Mouse (Mus musculus): ENCODE results near the gene Josd1. TPM values are rescaled to one million over a fixed set of nuclear protein-coding genes. Genes with fewer than 3 reads are reported as not detected.
A peak's percentile ranks its signal among the peaks of the same experiment; 100 is the strongest.
"Not testable (repeated sequence)": the region's sequence is repeated elsewhere in the genome, so short reads cannot be mapped to it uniquely, and the experiment has no call there.

The Josd1 gene
- polyA plus RNA-seq, 1 experiment from 2014 or later = 23.2 TPM

DNA sequence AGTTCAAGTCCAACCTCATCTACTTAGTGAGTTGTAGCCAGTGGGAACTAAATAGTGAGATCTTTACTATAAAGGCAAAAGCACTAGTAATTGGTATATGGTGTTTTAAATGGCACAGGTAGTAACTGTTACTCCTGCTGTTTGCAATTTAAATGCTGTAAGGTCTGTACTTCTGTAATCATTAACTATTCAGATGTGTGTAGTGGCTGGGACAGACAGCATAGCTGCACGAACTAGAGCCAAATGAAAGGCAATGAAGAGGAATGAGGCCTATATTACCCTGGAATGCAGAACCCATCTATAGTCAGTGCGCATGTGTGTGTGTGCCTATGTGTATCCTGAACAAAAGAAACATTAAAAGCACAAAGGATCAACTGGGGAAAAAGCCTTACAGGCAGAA, 9.8 kb downstream of the Josd1 start:
- no peak overlapping the region for H3K27ac ChIP-seq (replicated peaks)
- peaks cover 18% of the 10 kb centered on the region for H3K4me1 ChIP-seq (replicated peaks)
- H3K4me2 ChIP-seq = no peak overlapping the region
- H3K9me3 ChIP-seq = no peaks in the 10 kb centered on the region
- no peaks in the 10 kb centered on the region for H3K27me3 ChIP-seq
- H3K36me3 ChIP-seq = peaks cover 30% of the 10 kb centered on the region
- WGBS = 88% methylated on average over 2 of the region's 2 CpGs
- H3K9ac ChIP-seq = no peak overlapping the region
- ATAC-seq (ENCODE audit: low FRiP score, low read depth) = no peak
- H3K4me3 ChIP-seq = no peak overlapping the region

DNA sequence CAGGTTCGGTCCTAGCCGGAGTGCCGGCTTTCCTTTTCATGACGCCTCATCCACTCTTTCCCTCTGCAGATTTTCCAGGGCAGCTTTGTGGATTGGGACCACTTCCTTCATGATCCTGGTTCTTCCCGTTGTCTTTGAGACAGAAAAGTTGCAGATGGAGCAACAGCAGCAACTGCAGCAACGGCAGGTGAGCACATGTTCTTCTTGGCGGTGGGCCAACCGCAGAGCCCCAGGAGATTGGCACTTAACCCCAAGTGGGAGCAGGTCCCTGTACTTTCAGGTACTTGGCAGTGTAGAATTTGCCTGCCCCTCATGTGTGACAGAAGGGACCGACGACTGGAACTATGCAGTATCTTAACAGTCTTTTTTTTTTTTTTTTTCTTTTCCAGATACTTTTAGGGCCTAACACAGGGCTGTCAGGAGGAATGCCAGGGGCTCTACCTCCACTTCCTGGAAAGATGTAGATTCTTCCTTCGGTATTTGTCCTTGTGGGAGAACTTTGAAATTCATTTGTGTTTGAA, 15.8 kb downstream of the Josd1 start:
- not testable (repeated sequence) for H3K9me3 ChIP-seq; H3K27ac ChIP-seq (replicated peaks); H3K9ac ChIP-seq; H3K27me3 ChIP-seq; ATAC-seq (ENCODE audit: low FRiP score, low read depth); H3K4me1 ChIP-seq (replicated peaks)
- WGBS = 84% methylated on average over 11 of the region's 11 CpGs
- H3K4me2 ChIP-seq = peak overlapping the region; percentile 83
- peak overlapping the region; percentile 96 for H3K4me3 ChIP-seq
- peaks cover 40% of the 10 kb centered on the region for H3K36me3 ChIP-seq

- under 1% methylated on average over 31 of the region's 37 CpGs for WGBS
- peaks cover 46% of the 10 kb centered on the region for H3K36me3 ChIP-seq
- H3K27ac ChIP-seq (replicated peaks) = peak overlapping the region; percentile 70
Measured at GRCm38 (mm10) chr15:79670972-79671299, 16.8 kb downstream of the Josd1 start.

GRCm38 (mm10) chr15:79670249-79670971, 17.3 kb downstream of the Josd1 start, which contains the start of gene Tomm22:
TSS of gene Tomm22 (plus strand) at chr15:79670861.
- 19% methylated on average over 33 of the region's 33 CpGs for WGBS
- Histone ChIP-seq H3K4me2 (peak within 1 kb of the TSS; percentile 83), H3K27me3 (no peaks in the 10 kb centered on the region), H3K9me3 (no peaks in the 10 kb centered on the region), H3K4me3 (peak within 1 kb of the TSS; percentile 96), H3K36me3 (peaks cover 48% of the 10 kb centered on the region), H3K4me1 (replicated peaks) (peaks cover 7% of the 10 kb centered on the region), H3K9ac (peak within 1 kb of the TSS; percentile 80), H3K27ac (replicated peaks) (peak within 1 kb of the TSS; percentile 70)
- ATAC-seq (ENCODE audit: low FRiP score, low read depth) = peak; percentile 96

More at GRCm38 (mm10) chr15:79670972-79671299, 16.8 kb downstream of the Josd1 start:
- H3K4me2 ChIP-seq = peak overlapping the region; percentile 83
- no peaks in the 10 kb centered on the region for H3K9me3 ChIP-seq
- ATAC-seq (ENCODE audit: low FRiP score, low read depth) = peak; percentile 79
- no peaks in the 10 kb centered on the region for H3K27me3 ChIP-seq
- H3K4me1 ChIP-seq (replicated peaks) = peaks cover 7% of the 10 kb centered on the region
- H3K9ac ChIP-seq = peak overlapping the region; percentile 80
- H3K4me3 ChIP-seq = peak overlapping the region; percentile 96

DNA sequence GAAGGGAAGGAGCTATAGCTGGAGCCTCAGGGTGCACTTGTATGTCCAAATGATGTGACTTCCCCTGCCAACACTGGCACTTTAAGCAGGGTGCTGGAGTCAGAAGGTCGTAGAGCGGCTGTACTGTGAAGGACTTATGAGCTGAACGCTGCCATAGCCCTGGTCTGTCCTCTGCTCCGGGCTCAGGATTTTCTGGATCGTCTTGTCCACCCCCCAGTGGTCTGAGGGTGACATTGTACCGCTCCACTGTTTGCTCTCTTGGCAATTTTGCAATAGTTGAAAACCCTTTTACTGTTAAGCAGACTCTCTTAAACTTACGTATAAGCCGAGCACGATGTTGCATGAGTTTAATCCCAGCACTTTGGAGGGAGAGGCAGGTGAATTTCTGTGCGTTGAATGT, 18.5 kb downstream of the Josd1 start:
- Histone ChIP-seq H3K9ac (no peak overlapping the region), H3K9me3 (no peaks in the 10 kb centered on the region), H3K27ac (replicated peaks) (no peak overlapping the region), H3K36me3 (peaks cover 37% of the 10 kb centered on the region), H3K4me3 (no peak overlapping the region), H3K4me2 (no peak overlapping the region), H3K4me1 (replicated peaks) (peaks cover 7% of the 10 kb centered on the region), H3K27me3 (no peaks in the 10 kb centered on the region)
- no peak for ATAC-seq (ENCODE audit: low FRiP score, low read depth)
- WGBS = 78% methylated on average over 10 of the region's 10 CpGs

DNA sequence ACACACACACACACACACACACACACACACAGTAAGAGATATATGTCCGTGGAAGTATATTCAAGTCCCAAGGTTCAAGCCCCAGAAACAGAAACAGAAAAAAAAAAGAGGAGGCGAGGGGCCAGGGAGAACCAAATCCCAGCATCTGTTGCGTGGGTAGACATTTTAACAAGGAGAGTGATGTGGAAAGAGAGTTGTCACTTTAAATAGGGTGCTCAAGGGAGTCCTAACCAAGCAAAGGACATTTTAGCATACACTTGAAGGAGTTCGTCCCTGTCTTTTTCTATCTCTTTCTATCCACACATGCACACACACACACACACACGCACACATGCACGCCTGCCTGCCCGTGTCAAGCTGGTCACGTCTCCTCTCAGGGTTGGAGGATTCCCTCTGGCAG, 23.1 kb downstream of the Josd1 start:
- Histone ChIP-seq H3K4me3 (no peak overlapping the region), H3K4me1 (replicated peaks) (peaks cover 5% of the 10 kb centered on the region), H3K36me3 (peaks cover 35% of the 10 kb centered on the region), H3K4me2 (no peak overlapping the region), H3K27ac (replicated peaks) (no peak overlapping the region), H3K9me3 (no peaks in the 10 kb centered on the region), H3K9ac (no peak overlapping the region), H3K27me3 (no peaks in the 10 kb centered on the region)
- ATAC-seq (ENCODE audit: low FRiP score, low read depth) = no peak
- WGBS = 93% methylated on average over 8 of the region's 8 CpGs

DNA sequence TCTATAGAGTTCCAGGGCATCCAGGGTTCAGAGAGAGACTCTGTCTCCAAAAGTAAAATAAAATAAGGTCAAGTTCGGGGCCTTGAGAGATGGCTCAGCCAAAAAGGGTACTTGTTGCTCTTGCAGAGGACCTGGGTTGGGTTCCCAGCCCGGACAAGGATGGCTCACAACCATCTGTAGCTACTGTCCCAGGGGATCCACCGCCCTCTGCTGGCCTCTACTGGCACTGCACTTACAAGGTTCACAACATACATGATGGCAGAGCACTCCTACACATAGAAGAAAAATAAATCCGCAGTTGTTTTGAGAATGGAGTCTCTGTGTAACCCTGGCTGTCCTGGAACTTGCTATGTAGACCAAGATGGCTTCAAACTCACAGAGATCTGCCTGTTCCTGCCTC, 25.9 kb downstream of the Josd1 start:
- no peak overlapping the region for H3K4me2 ChIP-seq
- no peak overlapping the region for H3K27ac ChIP-seq (replicated peaks)
- H3K36me3 ChIP-seq = peaks cover 31% of the 10 kb centered on the region
- no peak for ATAC-seq (ENCODE audit: low FRiP score, low read depth)
- H3K9ac ChIP-seq = no peak overlapping the region
- H3K9me3 ChIP-seq = no peaks in the 10 kb centered on the region
- 76% methylated on average over 4 of the region's 4 CpGs for WGBS
- H3K4me1 ChIP-seq (replicated peaks) = peaks cover 13% of the 10 kb centered on the region
- no peak overlapping the region for H3K4me3 ChIP-seq
- no peaks in the 10 kb centered on the region for H3K27me3 ChIP-seq

- peak; percentile 91 for ATAC-seq (ENCODE audit: low FRiP score, low read depth)
- Histone ChIP-seq H3K4me3 (peak within 1 kb of the TSS; percentile 77), H3K9me3 (no peaks in the 10 kb centered on the region), H3K27me3 (no peaks in the 10 kb centered on the region), H3K9ac (peak within 1 kb of the TSS; percentile 73), H3K4me1 (replicated peaks) (peaks cover 17% of the 10 kb centered on the region), H3K4me2 (peak within 1 kb of the TSS; percentile 85), H3K36me3 (peaks cover 21% of the 10 kb centered on the region), H3K27ac (replicated peaks) (peak within 1 kb of the TSS; percentile 98)
- WGBS = under 1% methylated on average over 55 of the region's 55 CpGs
Measured at GRCm38 (mm10) chr15:79658531-79659375, 29.0 kb downstream of the Josd1 start, which contains the start of the genes Fam227a and Cby1. TSS of gene Fam227a (minus strand) at chr15:79658956. TSS of gene Cby1 (plus strand) at chr15:79659199.

DNA sequence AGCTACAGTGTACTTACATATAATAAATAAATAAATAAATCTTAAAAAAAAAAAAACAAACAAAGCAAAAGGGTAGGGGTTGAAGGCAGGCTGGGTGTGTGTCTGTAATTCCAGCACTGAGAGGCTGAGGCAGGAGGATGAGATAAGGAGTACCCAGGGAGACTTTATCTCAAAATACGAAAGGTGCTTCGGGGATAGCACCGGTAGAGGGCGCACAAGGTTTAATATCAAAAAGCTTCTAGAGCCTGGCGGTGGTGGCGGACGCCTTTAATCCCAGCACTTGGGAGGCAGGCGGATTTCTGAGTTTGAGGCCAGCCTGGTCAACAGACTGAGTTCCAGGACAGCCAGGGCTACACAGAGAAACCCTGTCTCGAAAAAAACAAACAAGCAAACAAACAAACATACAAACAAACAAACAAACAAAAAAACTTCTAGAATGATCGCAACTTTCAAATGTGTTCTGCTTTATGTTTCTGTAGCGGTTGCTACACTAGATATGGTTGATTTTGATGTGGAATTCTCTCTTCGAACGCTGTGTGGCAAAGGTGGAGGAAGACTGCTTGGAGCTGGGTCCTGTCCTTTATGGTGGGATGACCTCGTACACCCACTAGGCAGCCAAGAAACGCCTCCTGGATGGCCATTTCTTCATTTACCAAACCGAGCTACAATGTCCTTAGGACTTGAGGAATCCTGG, 29.7 kb downstream of the Josd1 start:
- H3K4me1 ChIP-seq (replicated peaks) = peaks cover 17% of the 10 kb centered on the region
- 4% methylated on average over 16 of the region's 16 CpGs for WGBS
- no peak for ATAC-seq (ENCODE audit: low FRiP score, low read depth)

DNA sequence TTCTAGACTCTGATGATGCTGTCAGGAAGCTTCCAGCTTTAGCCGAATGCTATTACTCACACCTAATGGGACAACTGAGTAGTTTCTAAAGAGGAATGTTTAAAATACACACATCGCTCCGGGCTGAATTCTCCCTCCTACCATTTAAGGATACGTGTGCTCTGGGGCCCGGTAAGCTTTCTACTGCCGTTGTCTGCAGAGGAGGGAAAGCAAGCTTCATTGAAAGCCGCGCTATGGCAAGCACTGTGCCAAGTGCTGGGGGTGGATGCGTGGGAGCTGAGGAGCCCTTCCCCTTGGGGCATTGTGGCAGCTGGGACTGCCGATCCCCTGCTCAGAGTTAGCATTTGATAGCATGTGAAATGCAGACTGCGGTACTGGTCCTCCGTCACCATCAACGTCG, 31.3 kb downstream of the Josd1 start:
- Histone ChIP-seq H3K9me3 (no peaks in the 10 kb centered on the region), H3K4me2 (no peak overlapping the region), H3K4me3 (no peak overlapping the region), H3K36me3 (peaks cover 7% of the 10 kb centered on the region), H3K27ac (replicated peaks) (no peak overlapping the region), H3K27me3 (no peaks in the 10 kb centered on the region), H3K4me1 (replicated peaks) (peaks cover 17% of the 10 kb centered on the region), H3K9ac (no peak overlapping the region)
- ATAC-seq (ENCODE audit: low FRiP score, low read depth) = no peak
- 85% methylated on average over 14 of the region's 14 CpGs for WGBS

More for the DNA sequence above, 29.7 kb downstream of the Josd1 start:
- H3K9me3 ChIP-seq = no peaks in the 10 kb centered on the region
- H3K27ac ChIP-seq (replicated peaks) = peak overlapping the region; percentile 98
- H3K4me2 ChIP-seq = peak overlapping the region; percentile 85
- H3K36me3 ChIP-seq = peaks cover 18% of the 10 kb centered on the region
- H3K9ac ChIP-seq = peak overlapping the region; percentile 73
- peak overlapping the region; percentile 77 for H3K4me3 ChIP-seq
- H3K27me3 ChIP-seq = no peaks in the 10 kb centered on the region

- Histone ChIP-seq H3K27ac (replicated peaks) (no peak overlapping the region), H3K4me3 (no peak overlapping the region), H3K4me1 (replicated peaks) (peaks cover 2% of the 10 kb centered on the region; the same call in 1 of the 2 replicates), H3K4me2 (no peak overlapping the region), H3K36me3 (peaks cover 27% of the 10 kb centered on the region), H3K27me3 (no peaks in the 10 kb centered on the region), H3K9me3 (no peaks in the 10 kb centered on the region), H3K9ac (no peak overlapping the region)
- ATAC-seq (ENCODE audit: low FRiP score, low read depth) = no peak
- 78% methylated on average over 4 of the region's 4 CpGs for WGBS
Measured at GRCm38 (mm10) chr15:79651481-79651880, 36.2 kb downstream of the Josd1 start.

Measured in hindbrain, embryonic 15.5 days (tissue).